Mouse (Mus musculus): ENCODE results near the gene Chd2. TPM values are rescaled to one million over a fixed set of nuclear protein-coding genes. Genes with fewer than 3 reads are reported as not detected.

Gene Chd2
- polyA plus RNA-seq, 1 experiment from 2014 or later, result 41.5 TPM

DNA sequence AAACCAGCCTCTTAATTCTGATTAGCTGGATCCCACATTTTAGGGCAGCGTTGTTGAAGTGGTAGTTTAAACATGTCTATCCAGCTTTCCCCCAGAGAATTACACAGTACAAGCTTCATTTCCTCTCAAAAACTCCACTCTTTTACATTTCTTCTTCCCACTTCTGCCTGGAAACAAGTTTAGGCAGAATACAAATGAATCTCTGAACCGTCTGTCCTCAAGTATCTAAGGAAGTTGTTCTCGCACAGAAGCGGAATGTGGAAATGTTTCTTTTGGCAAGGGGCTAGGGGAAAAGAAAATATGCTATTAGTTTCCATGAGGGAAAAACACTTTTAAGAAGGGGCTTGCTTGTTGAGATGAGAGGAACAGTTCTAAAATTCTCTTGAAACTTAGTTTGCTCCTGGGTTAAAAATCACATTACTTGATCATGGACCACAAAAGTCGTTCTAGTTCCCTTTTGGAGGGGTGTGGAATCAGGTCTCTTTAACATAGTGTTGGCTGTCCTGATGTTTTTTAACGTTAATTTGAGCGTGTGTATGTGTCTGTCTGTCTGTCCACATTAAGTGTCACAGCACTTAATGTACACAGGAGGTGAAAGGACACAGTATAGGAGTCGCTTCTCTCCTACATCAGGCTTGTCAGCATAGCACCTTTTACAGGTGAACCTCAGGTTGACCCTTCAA lies 17.7 kb upstream of the Chd2 start:
- 41% methylated on average over 8 of the region's 8 CpGs for WGBS
- Histone ChIP-seq H3K4me3 (peak overlapping the region; percentile 100), H3K27me3 (replicated peaks) (no peaks in the 10 kb centered on the region), H3K9me3 (no peaks in the 10 kb centered on the region), H3K4me1 (peaks cover 9% of the 10 kb centered on the region; the same call in 1 of the 2 replicates), H3K4me2 (replicated peaks) (peak overlapping the region; percentile 69), H3K36me3 (no peaks in the 10 kb centered on the region), H3K27ac (peak overlapping the region; percentile 100), H3K9ac (peak overlapping the region; percentile 100)
- ATAC-seq (ENCODE audit: low FRiP score, low read depth), result no peak

DNA sequence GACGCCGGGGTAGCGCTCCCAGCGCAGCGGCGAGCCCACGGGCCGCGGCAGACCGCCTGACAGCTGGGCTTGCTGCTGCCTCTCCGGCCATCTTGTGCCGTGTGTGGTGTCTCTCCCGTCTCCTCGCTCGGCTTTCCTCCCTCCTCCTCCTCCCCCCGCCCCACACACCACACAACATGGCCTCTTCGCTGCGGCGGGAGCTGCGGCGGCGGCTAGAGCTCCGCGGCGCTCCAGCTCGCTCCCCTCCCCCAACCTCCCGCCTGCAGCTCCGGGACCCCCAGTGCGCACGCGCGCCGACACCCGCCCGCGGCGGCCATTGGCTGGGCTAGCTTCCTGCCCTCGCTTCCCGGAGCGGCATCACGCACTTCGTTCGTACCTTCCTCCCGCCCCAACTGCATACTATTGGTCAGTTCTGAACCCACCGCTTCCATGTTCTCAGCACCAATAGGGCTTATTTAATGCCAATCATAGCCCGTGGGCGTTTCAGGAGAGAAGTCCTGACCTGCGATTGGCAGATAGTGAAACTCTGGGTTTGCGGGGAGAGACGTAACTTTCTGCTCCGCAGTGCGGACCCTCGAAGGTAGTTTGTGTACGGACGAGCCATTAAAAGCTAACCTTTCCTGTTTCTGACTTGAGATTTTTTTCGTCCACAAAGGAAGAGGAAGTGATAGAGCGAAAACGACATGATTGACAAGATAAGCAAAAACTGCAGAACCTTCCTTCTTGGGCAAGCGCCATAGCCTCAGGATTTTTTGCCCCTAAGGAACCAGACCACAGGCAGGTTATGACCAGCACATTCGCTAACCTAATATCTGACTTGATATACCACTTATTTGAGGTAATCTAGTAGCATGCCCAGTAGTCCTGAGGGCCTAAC lies 16.9 kb upstream of the Chd2 start:
- H3K4me1 ChIP-seq, result peaks cover 9% of the 10 kb centered on the region; the same call in 1 of the 2 replicates
- under 1% methylated on average over 59 of the region's 60 CpGs for WGBS
- H3K36me3 ChIP-seq, result no peaks in the 10 kb centered on the region
- no peaks in the 10 kb centered on the region for H3K27me3 ChIP-seq (replicated peaks)
- no peaks in the 10 kb centered on the region for H3K9me3 ChIP-seq
- H3K4me3 ChIP-seq, result peak overlapping the region; percentile 100
- H3K27ac ChIP-seq, result peak overlapping the region; percentile 100
- peak; percentile 99 for ATAC-seq (ENCODE audit: low FRiP score, low read depth)
- peak overlapping the region; percentile 100 for H3K9ac ChIP-seq
- peak overlapping the region; percentile 69 for H3K4me2 ChIP-seq (replicated peaks)

DNA sequence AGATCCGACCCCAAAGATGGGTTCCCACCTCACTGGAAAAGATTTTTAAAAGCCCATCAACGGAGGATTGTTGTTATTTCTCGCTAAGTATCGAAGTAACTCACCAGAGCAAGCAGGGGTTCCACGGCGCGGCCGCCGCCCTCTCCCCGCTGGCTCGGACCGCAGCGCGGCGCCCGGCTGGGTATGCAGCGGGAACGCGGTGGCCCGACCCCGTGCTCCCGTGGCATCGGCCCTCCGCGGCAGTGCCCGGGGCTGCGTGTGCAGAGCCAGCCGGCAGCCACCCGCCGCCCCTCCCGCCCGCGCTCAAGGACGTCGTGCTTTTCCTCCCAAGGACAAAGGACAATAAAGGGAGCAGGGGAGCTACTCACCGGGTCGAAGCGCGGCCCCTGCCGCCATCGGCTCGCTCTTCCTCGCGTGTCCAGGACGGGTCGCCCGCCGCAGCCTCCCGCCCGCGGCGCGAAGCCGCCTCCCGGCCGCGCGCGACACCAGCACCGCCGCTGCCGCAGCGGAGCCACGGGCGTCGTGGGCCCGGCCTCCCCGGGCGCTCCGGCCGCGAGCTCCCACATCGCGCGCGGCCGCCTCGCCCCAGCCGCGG lies 16.1 kb upstream of the Chd2 start:
- H3K9ac ChIP-seq, result peak overlapping the region; percentile 100
- no peaks in the 10 kb centered on the region for H3K27me3 ChIP-seq (replicated peaks)
- H3K4me3 ChIP-seq, result peak overlapping the region; percentile 100
- peaks cover 9% of the 10 kb centered on the region; the same call in 1 of the 2 replicates for H3K4me1 ChIP-seq
- peak; percentile 25 for ATAC-seq (ENCODE audit: low FRiP score, low read depth)
- H3K36me3 ChIP-seq, result no peaks in the 10 kb centered on the region
- peak overlapping the region; percentile 100 for H3K27ac ChIP-seq
- no peaks in the 10 kb centered on the region for H3K9me3 ChIP-seq
- peak overlapping the region; percentile 69 for H3K4me2 ChIP-seq (replicated peaks)
- WGBS, result under 1% methylated on average over 79 of the region's 80 CpGs

DNA sequence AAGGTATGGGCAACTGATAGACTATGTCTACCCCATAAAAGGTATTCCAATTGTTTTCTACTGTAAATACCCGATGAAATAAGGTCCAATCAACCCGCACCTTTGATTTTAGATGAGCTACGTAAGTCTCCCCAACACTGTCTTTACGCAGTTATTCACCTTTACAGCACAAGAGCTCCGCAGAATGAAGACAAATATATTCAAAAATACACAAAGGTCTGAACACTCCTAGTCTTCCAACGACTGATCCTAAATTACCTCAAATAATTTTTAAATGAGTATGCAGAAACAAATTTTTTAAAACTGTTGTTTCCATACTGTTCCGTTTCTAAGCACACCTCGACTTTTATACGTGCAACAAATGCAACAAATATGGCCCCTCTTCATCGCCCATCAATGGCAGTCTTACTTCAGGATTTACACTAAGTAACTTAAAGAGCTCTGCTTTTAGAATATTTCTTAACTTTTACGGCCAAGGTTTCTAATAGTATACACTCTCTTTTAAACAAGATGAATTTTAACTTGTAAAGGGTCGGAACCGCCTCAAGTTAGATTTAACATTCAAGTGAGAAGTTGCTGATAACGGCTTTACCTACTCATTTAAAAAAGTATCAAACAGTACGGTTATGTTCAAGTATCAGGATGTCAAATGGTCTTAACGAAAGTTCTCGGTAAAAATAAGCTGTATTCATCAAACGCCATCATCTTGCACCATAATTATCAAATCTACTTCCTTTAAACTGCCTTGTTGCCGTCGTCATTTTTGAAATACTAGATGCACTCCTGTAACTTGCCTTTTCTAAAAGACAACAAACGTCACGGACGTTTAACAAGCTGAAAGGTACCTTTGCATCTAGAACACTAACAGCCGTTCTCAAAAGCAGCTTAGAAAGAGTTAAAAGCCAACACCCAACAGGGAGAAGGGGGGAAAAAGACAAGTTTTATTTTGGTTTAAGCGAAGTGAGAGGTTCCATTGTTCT lies 15.3 kb upstream of the Chd2 start:
- WGBS, result under 1% methylated on average over 25 of the region's 25 CpGs
- ATAC-seq (ENCODE audit: low FRiP score, low read depth), result no peak
- H3K27me3 ChIP-seq (replicated peaks), result no peaks in the 10 kb centered on the region
- H3K27ac ChIP-seq, result peak overlapping the region; percentile 100
- H3K9ac ChIP-seq, result peak overlapping the region; percentile 100
- no peaks in the 10 kb centered on the region for H3K9me3 ChIP-seq
- peak overlapping the region; percentile 100 for H3K4me3 ChIP-seq
- H3K4me1 ChIP-seq, result peaks cover 15% of the 10 kb centered on the region; the same call in 1 of the 2 replicates
- H3K36me3 ChIP-seq, result no peaks in the 10 kb centered on the region
- H3K4me2 ChIP-seq (replicated peaks), result peak overlapping the region; percentile 69

DNA sequence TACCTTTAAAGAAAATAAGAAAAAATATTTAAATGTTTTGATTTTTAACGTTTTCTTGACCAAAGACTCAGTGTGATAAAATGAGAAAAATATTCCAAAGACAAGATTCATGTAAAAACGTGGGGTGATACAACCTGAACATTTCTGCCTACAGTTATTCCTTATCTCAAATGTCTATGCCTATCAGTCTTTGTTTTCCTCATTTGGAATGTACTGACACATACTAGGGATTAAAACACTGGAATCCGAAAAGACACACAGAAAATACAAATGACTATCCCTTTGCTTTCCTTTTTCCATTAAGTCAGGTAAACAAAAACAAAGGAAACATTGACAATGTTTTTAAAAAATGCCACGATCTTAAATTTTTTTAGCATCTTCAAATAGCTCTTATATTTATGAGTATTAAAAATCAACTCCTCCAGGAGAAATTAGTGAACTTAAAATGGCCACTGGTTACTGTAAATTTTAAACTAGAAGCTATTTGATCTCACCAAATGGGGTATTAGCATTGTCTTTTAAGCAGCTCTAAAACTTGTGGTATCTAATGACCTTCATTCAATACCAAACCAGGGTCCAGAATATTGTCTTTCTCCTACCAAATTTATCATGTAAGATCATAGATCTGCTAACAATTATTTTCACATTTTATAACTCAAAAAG lies 14.4 kb upstream of the Chd2 start:
- H3K9ac ChIP-seq, result peak overlapping the region; percentile 100
- no peaks in the 10 kb centered on the region for H3K36me3 ChIP-seq
- ATAC-seq (ENCODE audit: low FRiP score, low read depth), result no peak
- WGBS, result 31% methylated on average over 4 of the region's 4 CpGs
- H3K27ac ChIP-seq, result no peak overlapping the region
- peak overlapping the region; percentile 69 for H3K4me2 ChIP-seq (replicated peaks)
- H3K27me3 ChIP-seq (replicated peaks), result no peaks in the 10 kb centered on the region
- no peaks in the 10 kb centered on the region for H3K9me3 ChIP-seq
- peaks cover 15% of the 10 kb centered on the region; the same call in 1 of the 2 replicates for H3K4me1 ChIP-seq
- H3K4me3 ChIP-seq, result peak overlapping the region; percentile 100

DNA sequence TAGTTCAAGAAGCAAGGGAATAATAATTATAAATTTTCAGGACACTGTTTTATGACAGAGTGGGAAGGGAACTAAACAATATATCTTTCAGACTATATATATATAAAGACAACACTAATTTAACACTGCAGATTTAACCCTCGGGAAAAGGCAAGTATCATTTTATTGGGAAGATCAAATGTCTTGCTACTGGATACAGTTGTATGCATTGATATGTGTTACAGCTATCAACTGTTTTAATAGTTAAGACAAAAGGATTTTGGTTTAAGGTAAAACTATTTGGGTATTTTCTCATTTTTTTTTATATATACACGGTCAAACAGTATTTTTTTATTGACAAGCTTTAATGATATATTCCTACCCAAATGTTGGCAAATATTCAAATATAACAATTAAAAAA lies 13.2 kb upstream of the Chd2 start:
- WGBS, result 65% methylated on average over 2 of the region's 2 CpGs
- H3K4me2 ChIP-seq (replicated peaks), result no peak overlapping the region; the same call in 1 of the 2 replicates
- H3K4me3 ChIP-seq, result no peak overlapping the region
- no peaks in the 10 kb centered on the region for H3K9me3 ChIP-seq
- H3K36me3 ChIP-seq, result peaks cover 8% of the 10 kb centered on the region
- no peak for ATAC-seq (ENCODE audit: low FRiP score, low read depth)
- H3K9ac ChIP-seq, result no peak overlapping the region
- H3K27ac ChIP-seq, result no peak overlapping the region
- H3K27me3 ChIP-seq (replicated peaks), result no peaks in the 10 kb centered on the region
- H3K4me1 ChIP-seq, result peaks cover 15% of the 10 kb centered on the region; the same call in 1 of the 2 replicates

DNA sequence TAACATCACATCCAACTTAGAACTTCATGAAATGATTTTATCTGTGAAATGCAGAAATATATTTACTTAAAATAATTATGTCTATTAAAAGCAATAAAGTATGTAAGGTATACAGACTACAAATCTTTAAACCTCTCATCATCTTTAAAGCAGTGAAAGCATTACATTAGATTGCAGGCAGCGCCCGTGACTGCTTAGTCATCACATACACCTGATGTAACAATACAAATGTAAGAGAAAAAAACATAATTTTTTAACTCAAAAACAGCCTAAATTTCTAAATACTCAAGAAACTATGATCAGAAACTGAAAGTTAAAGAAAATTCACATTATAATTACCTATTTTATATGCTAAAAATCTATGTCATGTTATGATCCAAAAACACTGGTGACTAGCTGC lies 11.5 kb upstream of the Chd2 start:
- Histone ChIP-seq H3K4me3 (no peak overlapping the region), H3K27me3 (replicated peaks) (no peaks in the 10 kb centered on the region), H3K9ac (no peak overlapping the region), H3K9me3 (no peaks in the 10 kb centered on the region), H3K36me3 (peaks cover 19% of the 10 kb centered on the region), H3K4me1 (0 out of 2 replicates have a peak, but pooled peaks cover 6% of the 10 kb centered on the region), H3K27ac (no peak overlapping the region), H3K4me2 (replicated peaks) (peak overlapping the region; percentile 34; the same call in 1 of the 2 replicates)
- WGBS, result 80% methylated on average over 2 of the region's 2 CpGs
- no peak for ATAC-seq (ENCODE audit: low FRiP score, low read depth)

DNA sequence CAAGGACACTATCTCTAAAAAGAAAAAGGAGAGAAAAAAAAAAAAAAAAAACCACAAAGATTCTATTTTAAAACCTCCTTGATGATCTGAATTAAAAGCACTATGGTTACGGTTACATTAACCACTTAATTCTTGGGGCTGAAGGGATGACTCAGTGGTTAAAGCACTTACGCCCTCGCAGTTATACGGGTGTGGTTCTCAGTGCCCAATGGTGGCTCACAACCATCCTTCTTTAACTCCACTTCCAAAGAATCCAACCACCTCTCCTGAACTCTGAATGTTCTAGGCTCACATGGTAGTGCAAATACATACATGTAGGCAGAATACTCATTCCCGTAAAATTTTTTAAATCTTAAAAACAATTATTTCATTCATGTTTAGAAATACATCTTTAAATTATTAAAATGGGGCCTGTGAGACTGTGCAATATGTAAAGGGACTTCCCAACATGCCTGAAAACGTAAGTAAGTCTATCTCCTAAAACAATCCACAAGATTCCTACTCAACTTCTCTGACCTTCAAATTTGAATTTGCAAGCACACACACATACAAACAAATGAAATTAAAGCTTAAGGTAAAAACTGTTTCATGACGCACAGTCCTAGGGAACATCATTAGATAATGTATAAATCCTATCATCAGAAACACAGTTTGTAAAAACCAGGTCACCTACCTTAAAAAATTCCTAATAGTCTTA lies 10.6 kb upstream of the Chd2 start:
- Histone ChIP-seq H3K9me3 (no peaks in the 10 kb centered on the region), H3K4me2 (replicated peaks) (peak overlapping the region; percentile 43; the same call in 1 of the 2 replicates), H3K27ac (no peak overlapping the region), H3K36me3 (peaks cover 22% of the 10 kb centered on the region), H3K9ac (no peak overlapping the region), H3K4me3 (no peak overlapping the region), H3K27me3 (replicated peaks) (no peaks in the 10 kb centered on the region), H3K4me1 (peaks cover 7% of the 10 kb centered on the region; the same call in 1 of the 2 replicates)
- no peak for ATAC-seq (ENCODE audit: low FRiP score, low read depth)
- WGBS, result 91% methylated on average over 7 of the region's 7 CpGs

DNA sequence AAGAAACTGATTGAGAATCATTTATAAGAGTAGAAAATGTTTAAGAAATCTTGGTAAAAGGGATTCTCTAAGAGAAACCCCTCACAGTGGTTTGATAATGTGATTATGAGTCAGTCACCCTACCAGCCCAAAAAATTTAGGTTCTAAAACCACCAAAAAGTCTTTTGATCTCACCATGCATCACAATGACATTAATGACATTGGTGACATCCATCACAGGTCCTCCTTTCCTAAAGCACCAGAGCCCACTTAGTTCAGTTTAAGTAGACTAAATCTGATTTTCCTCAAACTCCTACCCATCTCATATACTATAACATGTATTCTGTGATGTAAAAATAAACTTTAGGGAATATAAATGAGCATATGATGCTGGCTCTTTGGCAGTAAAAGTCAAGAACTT lies 9.7 kb upstream of the Chd2 start:
- no peak for ATAC-seq (ENCODE audit: low FRiP score, low read depth)
- H3K4me1 ChIP-seq, result peaks cover 12% of the 10 kb centered on the region; the same call in 1 of the 2 replicates
- H3K27me3 ChIP-seq (replicated peaks), result no peaks in the 10 kb centered on the region
- peaks cover 27% of the 10 kb centered on the region for H3K36me3 ChIP-seq
- H3K27ac ChIP-seq, result no peak overlapping the region
- no peak overlapping the region for H3K4me3 ChIP-seq
- no peak overlapping the region for H3K4me2 ChIP-seq (replicated peaks)
- no peak overlapping the region for H3K9ac ChIP-seq
- no peaks in the 10 kb centered on the region for H3K9me3 ChIP-seq

DNA sequence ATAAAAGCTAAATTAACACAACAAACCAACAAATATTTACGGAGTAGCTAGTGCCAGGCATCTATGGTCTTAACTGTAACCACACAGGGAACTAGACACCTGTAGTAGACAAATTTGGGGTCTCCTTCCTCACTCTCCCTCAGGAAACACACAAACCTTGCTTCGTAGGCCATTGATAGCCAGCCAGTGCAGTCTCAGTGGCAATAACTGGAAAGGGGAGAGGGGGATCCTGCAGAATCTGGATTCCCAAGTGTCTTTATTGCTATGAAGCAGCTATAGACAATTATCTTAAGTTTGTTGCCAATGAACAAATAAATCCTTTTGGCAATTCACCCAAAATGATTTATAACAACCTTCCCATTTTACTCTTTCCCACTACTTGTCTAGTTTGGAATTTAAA lies 6.4 kb upstream of the Chd2 start:
- H3K4me2 ChIP-seq (replicated peaks), result no peak overlapping the region
- H3K4me3 ChIP-seq, result no peak overlapping the region
- no peak overlapping the region for H3K27ac ChIP-seq
- H3K36me3 ChIP-seq, result peaks cover 33% of the 10 kb centered on the region
- no peaks in the 10 kb centered on the region for H3K9me3 ChIP-seq
- H3K4me1 ChIP-seq, result peaks cover 12% of the 10 kb centered on the region; the same call in 1 of the 2 replicates
- 91% methylated on average over 2 of the region's 2 CpGs for WGBS
- H3K9ac ChIP-seq, result no peak overlapping the region
- no peaks in the 10 kb centered on the region for H3K27me3 ChIP-seq (replicated peaks)
- ATAC-seq (ENCODE audit: low FRiP score, low read depth), result no peak
